Mouse (Mus musculus): ENCODE data around the gene Phkg1.

DNA sequence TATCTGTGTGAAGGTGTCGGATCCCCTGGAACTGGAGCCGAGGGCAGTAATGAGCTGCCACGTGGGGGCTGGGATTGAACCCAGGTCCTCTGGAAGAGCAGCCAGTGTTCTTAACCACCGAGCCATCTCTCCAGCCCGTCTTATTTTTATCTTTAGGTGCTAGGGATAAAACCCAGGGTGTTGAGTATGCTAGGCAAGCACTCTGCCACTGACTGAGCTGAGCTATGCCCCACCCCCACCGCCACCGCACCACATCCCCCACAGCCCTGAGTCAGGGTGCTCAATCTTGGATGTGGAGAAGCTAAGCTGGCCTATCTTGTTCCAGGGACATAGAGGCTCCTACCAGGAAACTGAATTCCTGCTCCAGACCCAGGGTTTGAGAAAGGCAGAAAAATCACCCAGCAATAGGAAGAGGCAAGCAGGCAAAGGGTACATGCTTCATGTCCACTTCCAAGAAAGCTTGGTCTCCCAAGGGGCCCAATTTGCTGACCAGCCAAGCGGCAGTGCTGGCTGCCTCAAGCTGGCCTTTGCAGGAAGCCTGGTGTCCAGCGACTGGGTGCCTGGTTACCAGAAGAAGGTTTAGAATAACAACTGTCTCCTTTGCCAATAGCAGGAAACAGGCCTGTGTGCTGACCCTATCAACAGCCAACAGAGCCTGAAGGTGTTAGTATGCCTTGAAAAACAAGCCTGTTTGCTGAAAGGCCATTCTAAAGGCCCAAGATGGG lies 20.5 kb downstream of the Phkg1 start:
- TF ChIP-seq CTCF (IDR thresholded peaks at IDR 0.05; ENCODE audit: insufficient read depth, low read depth, low read length) = no peak
- TF ChIP-seq POLR2A (IDR thresholded peaks at IDR 0.05; ENCODE audit: insufficient read depth, low read depth, low read length) = no peak
